Mouse (Mus musculus) embryonic facial prominence, embryonic 10.5 days (tissue): ENCODE data around the gene Dlx5. TPM values are rescaled to one million over a fixed set of nuclear protein-coding genes. Genes with fewer than 3 reads are reported as not detected.
A peak's percentile ranks its signal among the peaks of the same experiment; 100 is the strongest.

Source experiments
- DNase-seq: peaks from one replicate; pipeline ENCODE4 v3.0.0-alpha.2; 2017; ENCODE audit warnings: low spot score
- H3K27ac ChIP-seq: fragments of 300-500 bp; sonication (generic); replicated peaks from 2 replicates; pipeline ENCODE4 v1.5.1; 2016; ENCODE audit warnings: mild to moderate bottlenecking
- H3K27me3 ChIP-seq: fragments of 300-500 bp; sonication (generic); replicated peaks from 2 replicates; pipeline ENCODE4 v1.6.1; 2016; ENCODE audit warnings: low read depth, mild to moderate bottlenecking; ENCODE audit not compliant: poor library complexity, severe bottlenecking
- H3K36me3 ChIP-seq: fragments of 300-500 bp; sonication (generic); replicated peaks from 2 replicates; pipeline ENCODE4 v1.6.1; 2016; ENCODE audit warnings: mild to moderate bottlenecking, moderate library complexity
- H3K4me1 ChIP-seq: fragments of 300-500 bp; sonication (generic); 2 replicates; pipeline ENCODE4 v1.6.1; 2016
- H3K4me3 ChIP-seq: fragments of 300-500 bp; sonication (generic); 2 replicates; pipeline ENCODE4 v1.5.1; 2016; ENCODE audit warnings: mild to moderate bottlenecking, moderate library complexity
- H3K9me3 ChIP-seq: fragments of 300-500 bp; sonication (generic); 2 replicates; pipeline ENCODE4 v1.6.1; 2016; ENCODE audit warnings: mild to moderate bottlenecking
- WGBS: fragments of 180-500 bp; shearing (Covaris S2); methylation state at CpG from one replicate; pipeline ENCODE4 v1.1.7; 2016; 5-methylcytosine and 5-hydroxymethylcytosine counted together
- polyA plus RNA-seq: library from polyadenylated mRNA; unstranded; fragments of >200 nt; fragmentation: Nextera tagmentation; extraction: Ambion mirVana; gene quantifications from 2 replicates; pipeline ENCODE4 v1.2.1, GENCODE M21; 2016

Dlx5 gene
- polyA plus RNA-seq, 1 experiment from 2014 or later: 92.2 TPM

- H3K27me3 ChIP-seq: peaks cover 100% of the 10 kb centered on the region
- 2% methylated on average over 9 of the region's 9 CpGs for WGBS
- no peak for DNase-seq
Observed at GRCm38 (mm10) chr6:6854176-6854575, 27.7 kb downstream of the Dlx5 start.

GRCm38 (mm10) chr6:6852944-6853343 lies 28.9 kb downstream of the Dlx5 start:
- H3K9me3 ChIP-seq: no peaks in the 10 kb centered on the region
- no peak overlapping the region for H3K4me3 ChIP-seq
- no peak for DNase-seq
- H3K27me3 ChIP-seq: peaks cover 100% of the 10 kb centered on the region
- no peak overlapping the region for H3K27ac ChIP-seq
- no peaks in the 10 kb centered on the region for H3K36me3 ChIP-seq
- H3K4me1 ChIP-seq: peaks cover 54% of the 10 kb centered on the region
- WGBS: 48% methylated on average over 3 of the region's 3 CpGs

More at GRCm38 (mm10) chr6:6854176-6854575, 27.7 kb downstream of the Dlx5 start:
- H3K27ac ChIP-seq: no peak overlapping the region
- no peaks in the 10 kb centered on the region for H3K36me3 ChIP-seq
- no peak overlapping the region for H3K4me3 ChIP-seq
- H3K9me3 ChIP-seq: no peaks in the 10 kb centered on the region
- H3K4me1 ChIP-seq: peaks cover 59% of the 10 kb centered on the region

GRCm38 (mm10) chr6:6851166-6851565 lies 30.7 kb downstream of the Dlx5 start:
- 5% methylated on average over 10 of the region's 10 CpGs for WGBS
- H3K27me3 ChIP-seq: peaks cover 99% of the 10 kb centered on the region
- no peak overlapping the region for H3K4me3 ChIP-seq
- no peak overlapping the region for H3K27ac ChIP-seq
- no peaks in the 10 kb centered on the region for H3K36me3 ChIP-seq
- peaks cover 45% of the 10 kb centered on the region for H3K4me1 ChIP-seq
- H3K9me3 ChIP-seq: no peaks in the 10 kb centered on the region
- DNase-seq: no peak

- H3K36me3 ChIP-seq: no peaks in the 10 kb centered on the region
- peak; percentile 61 for DNase-seq
- H3K4me1 ChIP-seq: peaks cover 38% of the 10 kb centered on the region
Observed at GRCm38 (mm10) chr6:6850324-6851060, 31.4 kb downstream of the Dlx5 start.

GRCm38 (mm10) chr6:6849744-6850143 lies 32.1 kb downstream of the Dlx5 start:
- under 1% methylated on average over 12 of the region's 12 CpGs for WGBS
- H3K27me3 ChIP-seq: peaks cover 99% of the 10 kb centered on the region

More at GRCm38 (mm10) chr6:6850324-6851060, 31.4 kb downstream of the Dlx5 start:
- WGBS: 2% methylated on average over 26 of the region's 26 CpGs
- peak overlapping the region; percentile 39 for H3K4me3 ChIP-seq
- peak overlapping the region; percentile 55; the same call in 1 of the 2 replicates for H3K27ac ChIP-seq
- no peaks in the 10 kb centered on the region for H3K9me3 ChIP-seq
- H3K27me3 ChIP-seq: peaks cover 99% of the 10 kb centered on the region

GRCm38 (mm10) chr6:6848541-6848940 lies 33.3 kb downstream of the Dlx5 start:
- Histone ChIP-seq H3K27me3 (peaks cover 98% of the 10 kb centered on the region), H3K9me3 (no peaks in the 10 kb centered on the region), H3K27ac (no peak overlapping the region), H3K36me3 (no peaks in the 10 kb centered on the region), H3K4me1 (peaks cover 18% of the 10 kb centered on the region), H3K4me3 (no peak overlapping the region)
- WGBS: 19% methylated on average over 4 of the region's 4 CpGs
- DNase-seq: no peak

More at GRCm38 (mm10) chr6:6849744-6850143, 32.1 kb downstream of the Dlx5 start:
- Histone ChIP-seq H3K4me3 (peak overlapping the region; percentile 39), H3K36me3 (no peaks in the 10 kb centered on the region), H3K4me1 (peaks cover 30% of the 10 kb centered on the region), H3K27ac (no peak overlapping the region), H3K9me3 (no peaks in the 10 kb centered on the region)
- no peak for DNase-seq

GRCm38 (mm10) chr6:6833301-6833700 lies 48.6 kb downstream of the Dlx5 start:
- H3K36me3 ChIP-seq: no peaks in the 10 kb centered on the region
- 0 out of 2 replicates have a peak, but pooled peaks cover 3% of the 10 kb centered on the region for H3K27me3 ChIP-seq
- H3K4me3 ChIP-seq: no peak overlapping the region
- 87% methylated on average over 3 of the region's 3 CpGs for WGBS
- H3K27ac ChIP-seq: no peak overlapping the region
- no peaks in the 10 kb centered on the region for H3K9me3 ChIP-seq
- no peak for DNase-seq
- peaks cover 4% of the 10 kb centered on the region; the same call in 1 of the 2 replicates for H3K4me1 ChIP-seq

- Histone ChIP-seq H3K27ac (no peak overlapping the region), H3K27me3 (0 out of 2 replicates have a peak, but pooled peaks cover 3% of the 10 kb centered on the region), H3K36me3 (no peaks in the 10 kb centered on the region), H3K4me1 (peaks cover 9% of the 10 kb centered on the region; the same call in 1 of the 2 replicates), H3K9me3 (no peaks in the 10 kb centered on the region), H3K4me3 (no peak overlapping the region)
- WGBS: 68% methylated on average over 7 of the region's 7 CpGs
- DNase-seq: no peak
Observed at GRCm38 (mm10) chr6:6830446-6830845, 51.4 kb downstream of the Dlx5 start.

Other genes with a start within 250 kb of the Dlx5 start
- gene Dlx6, start 18.8 kb downstream of the Dlx5 start, polyA plus RNA-seq: 4.9 and 5.9 TPM in 2 replicates
- gene Sdhaf3, start 73.9 kb upstream of the Dlx5 start, polyA plus RNA-seq: 6.7 and 7.5 TPM in 2 replicates